Mouse (Mus musculus) G1E (cell line): ENCODE measurements at regions not wholly inside any gene's neighbourhood (a gene's known extent, or its start where the extent isn't known, plus 50 kb on each side); places are given as distances from the start of the nearest gene placed in this dataset.

ENCODE experiments used
- ATAC-seq: 2 replicates; pipeline ENCODE4 v1.8.0; 2016; ENCODE audit warnings: mild to moderate bottlenecking; ENCODE audit not compliant: insufficient number of reproducible peaks, poor library complexity, low FRiP score, severe bottlenecking; ENCODE audit errors: extremely low read depth
- DNase-seq: peaks from one replicate; pipeline ENCODE4 v3.0.0; 2012; ENCODE audit warnings: low spot score
- H3K27me3 ChIP-seq: 2 replicates; pipeline ENCODE4 v1.6.1; 2012; ENCODE audit warnings: mild to moderate bottlenecking, low read length, inconsistent platforms; ENCODE audit not compliant: insufficient read depth
- H3K36me3 ChIP-seq: replicated peaks from 2 replicates; pipeline ENCODE3; 2012; ENCODE audit warnings: mild to moderate bottlenecking, inconsistent platforms
- H3K4me1 ChIP-seq: 2 replicates; pipeline ENCODE4 v1.6.1; 2012; ENCODE audit warnings: low read depth, low read length, inconsistent platforms, mixed read lengths; ENCODE audit not compliant: insufficient read depth
- H3K4me3 ChIP-seq: 2 replicates; pipeline ENCODE4 v1.5.1; 2012; ENCODE audit warnings: low read depth, mild to moderate bottlenecking, inconsistent platforms, low read length, moderate library complexity, mixed read lengths
- H3K9me3 ChIP-seq: replicated peaks from 2 replicates; pipeline ENCODE4 v1.6.1; 2012; ENCODE audit warnings: inconsistent platforms
- CTCF ChIP-seq: IDR thresholded peaks from 2 replicates; pipeline ENCODE4 v1.5.1; 2012; ENCODE audit warnings: low read depth, low read length, inconsistent platforms, mixed read lengths
- GATA1 ChIP-seq: IDR thresholded peaks from 2 replicates; pipeline ENCODE4 v1.6.1; 2012; ENCODE audit warnings: borderline replicate concordance, low read length, inconsistent platforms, mixed read lengths
- GATA2 ChIP-seq: IDR thresholded peaks from 2 replicates; pipeline ENCODE4 v1.6.1; 2012; ENCODE audit warnings: low read depth, low read length, inconsistent platforms, borderline replicate concordance
- POLR2AphosphoS5 ChIP-seq: IDR thresholded peaks from 2 replicates; pipeline ENCODE4 v1.6.1; 2012; ENCODE audit warnings: low read depth, low read length, inconsistent platforms; ENCODE audit not compliant: insufficient replicate concordance
- TAL1 ChIP-seq: conservative IDR thresholded peaks from 2 replicates; pipeline ENCODE4 v1.6.1; 2012; ENCODE audit warnings: low read depth, low read length, inconsistent platforms, mixed read lengths

DNA sequence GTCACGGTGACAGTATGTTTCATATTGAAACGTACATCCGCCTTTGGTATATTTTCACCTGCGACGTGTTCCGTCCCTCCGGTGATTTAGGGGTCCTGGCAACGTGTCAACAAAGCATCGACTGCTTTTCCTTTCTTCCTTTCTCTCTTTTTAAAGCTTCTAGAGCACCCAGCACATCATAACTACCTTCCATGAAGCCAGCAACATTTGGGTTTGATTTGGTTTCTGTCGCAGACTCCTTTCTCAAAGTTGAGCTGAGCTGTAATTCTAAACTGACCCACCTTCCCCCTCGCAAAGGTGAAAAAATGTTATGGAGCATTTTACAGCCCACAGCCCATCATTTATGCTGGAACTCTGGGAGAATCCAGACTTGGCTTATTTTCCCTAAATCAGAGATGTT, 1605.4 kb upstream of the Gulo start:
- no peaks in the 10 kb centered on the region for H3K4me1 ChIP-seq
- ATAC-seq (no peak), DNase-seq (no peak)
- H3K36me3 ChIP-seq = no peaks in the 10 kb centered on the region
- peaks cover 41% of the 10 kb centered on the region for H3K9me3 ChIP-seq
- TF ChIP-seq TAL1 (no peak), CTCF (no peak), POLR2AphosphoS5 (no peak), GATA1 (no peak), GATA2 (no peak)
- H3K27me3 ChIP-seq = no peaks in the 10 kb centered on the region
- no peak overlapping the region for H3K4me3 ChIP-seq

DNA sequence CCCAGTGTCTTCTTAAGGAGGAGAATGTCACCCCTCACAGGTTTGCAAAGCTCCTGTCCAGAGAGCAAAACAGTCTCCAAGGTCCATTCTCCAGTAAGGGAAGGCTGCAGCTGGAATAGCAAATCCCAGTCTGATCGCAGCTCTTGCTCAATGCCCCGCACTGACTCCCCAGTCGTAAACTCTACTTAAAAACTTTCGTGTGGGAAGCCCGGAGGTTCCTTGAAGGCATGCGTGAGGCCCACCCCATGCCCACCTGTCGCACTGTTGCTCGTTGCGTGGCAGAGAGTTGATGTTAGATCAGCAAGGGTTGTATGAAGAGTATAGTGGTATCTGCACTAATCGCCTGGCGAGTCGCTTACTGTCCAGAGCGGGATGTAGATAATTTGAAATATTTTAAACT, 1604.7 kb upstream of the Gulo start:
- TF ChIP-seq GATA2 = no peak
- TF ChIP-seq GATA1 = no peak
- TF ChIP-seq TAL1 = no peak
- no peak for TF ChIP-seq CTCF
- no peak for TF ChIP-seq POLR2AphosphoS5
- Histone ChIP-seq H3K4me1 (no peaks in the 10 kb centered on the region), H3K36me3 (no peaks in the 10 kb centered on the region), H3K27me3 (no peaks in the 10 kb centered on the region), H3K9me3 (peaks cover 40% of the 10 kb centered on the region), H3K4me3 (no peak overlapping the region)
- ATAC-seq (no peak), DNase-seq (no peak)

DNA sequence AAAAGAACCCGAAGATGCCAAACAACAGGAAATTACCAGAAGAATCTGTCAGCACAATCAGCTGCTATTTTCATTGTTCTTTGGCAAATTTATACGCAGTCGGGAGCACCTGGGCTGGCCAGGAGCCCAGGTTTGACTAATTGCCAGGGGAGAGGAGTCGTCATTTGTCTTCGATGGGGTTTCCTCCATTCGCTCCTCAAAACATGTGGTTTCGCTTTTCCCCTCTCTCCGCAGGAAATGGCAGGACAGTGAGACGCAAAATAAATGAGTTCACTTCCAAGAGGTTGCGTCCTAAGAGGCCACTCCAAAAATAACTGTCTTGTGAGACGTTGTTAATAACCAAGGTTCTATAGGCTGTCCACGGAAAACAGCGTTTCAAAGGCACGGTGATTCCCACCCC, 1604.2 kb upstream of the Gulo start:
- H3K36me3 ChIP-seq = no peaks in the 10 kb centered on the region
- no peaks in the 10 kb centered on the region for H3K27me3 ChIP-seq
- no peak for ATAC-seq
- H3K4me1 ChIP-seq = no peaks in the 10 kb centered on the region
- no peak for TF ChIP-seq TAL1
- TF ChIP-seq POLR2AphosphoS5 = no peak
- TF ChIP-seq GATA2 = no peak
- no peak for TF ChIP-seq CTCF
- TF ChIP-seq GATA1 = no peak
- H3K4me3 ChIP-seq = no peak overlapping the region
- no peak for DNase-seq
- peaks cover 43% of the 10 kb centered on the region for H3K9me3 ChIP-seq

DNA sequence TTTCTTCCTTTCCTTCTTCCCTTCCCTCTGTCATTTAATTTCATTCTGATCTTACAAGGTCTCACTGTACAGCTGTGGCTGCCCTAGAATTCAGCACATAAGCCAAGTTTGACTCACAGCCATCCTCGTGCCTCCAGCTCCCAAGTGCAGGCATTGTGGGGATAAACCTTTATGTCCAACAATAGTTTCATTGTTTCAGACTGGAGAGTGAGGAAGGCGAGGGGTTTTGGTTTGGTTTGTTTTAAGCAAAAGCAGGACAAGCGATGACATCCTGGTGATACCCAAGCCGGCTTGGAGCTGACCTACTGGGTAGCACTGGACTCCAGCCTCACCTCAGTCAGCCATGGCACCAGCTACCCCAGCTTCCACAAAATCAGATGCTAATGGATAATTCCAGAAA, 1603.5 kb upstream of the Gulo start:
- DNase-seq (no peak), ATAC-seq (no peak)
- Histone ChIP-seq H3K4me3 (no peak overlapping the region), H3K4me1 (no peaks in the 10 kb centered on the region), H3K9me3 (peaks cover 49% of the 10 kb centered on the region), H3K27me3 (no peaks in the 10 kb centered on the region), H3K36me3 (no peaks in the 10 kb centered on the region)
- TF ChIP-seq TAL1 (no peak), CTCF (no peak), GATA1 (no peak), POLR2AphosphoS5 (no peak), GATA2 (no peak)

DNA sequence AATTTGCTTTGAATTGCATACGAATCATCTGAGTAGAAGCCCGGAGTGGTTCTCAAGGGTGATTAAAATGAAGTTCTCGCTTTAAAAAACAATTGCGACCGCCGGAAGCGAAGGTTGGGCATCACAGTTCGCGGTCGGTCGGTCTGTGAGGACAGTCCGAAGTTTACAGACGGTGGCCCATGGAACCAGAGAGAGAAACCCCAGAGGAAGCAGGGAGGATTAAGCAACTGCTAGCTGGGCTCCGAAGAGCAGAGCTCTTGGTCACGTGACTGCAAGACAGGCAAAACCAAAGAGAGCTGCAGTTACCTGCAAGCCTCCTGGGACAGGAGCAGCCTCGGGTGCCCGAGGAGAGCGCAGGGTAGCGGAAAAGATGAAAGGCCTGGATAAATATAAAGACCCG, 1599.3 kb upstream of the Gulo start:
- peaks cover 47% of the 10 kb centered on the region for H3K9me3 ChIP-seq
- H3K27me3 ChIP-seq = no peaks in the 10 kb centered on the region
- ATAC-seq (no peak), DNase-seq (no peak)
- H3K4me1 ChIP-seq = no peaks in the 10 kb centered on the region
- no peaks in the 10 kb centered on the region for H3K36me3 ChIP-seq
- TF ChIP-seq CTCF (no peak), POLR2AphosphoS5 (no peak), TAL1 (no peak), GATA2 (no peak), GATA1 (no peak)
- no peak overlapping the region; the same call in 1 of the 2 replicates for H3K4me3 ChIP-seq

DNA sequence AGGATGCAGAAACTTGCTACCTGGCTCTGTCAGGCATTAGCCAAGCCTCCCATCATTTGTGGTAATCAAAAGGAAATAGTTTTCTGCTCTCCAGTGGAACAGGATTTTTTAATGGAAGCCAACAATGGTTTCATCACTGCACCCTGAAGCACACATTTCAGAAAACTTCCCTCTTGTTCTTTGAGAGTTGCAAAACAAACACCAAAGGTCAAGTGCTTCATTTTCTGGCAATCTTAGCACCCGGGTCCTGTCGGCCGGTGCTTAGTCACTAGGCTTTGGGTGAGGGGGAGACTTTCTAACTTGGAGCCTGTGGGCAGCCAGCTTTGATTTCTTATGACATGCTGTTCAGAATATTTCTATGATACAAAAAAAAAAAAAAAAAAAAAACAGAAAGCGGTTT, 1594.0 kb upstream of the Gulo start:
- no peaks in the 10 kb centered on the region for H3K4me1 ChIP-seq
- no peaks in the 10 kb centered on the region for H3K36me3 ChIP-seq
- no peak for ATAC-seq
- DNase-seq = no peak
- H3K4me3 ChIP-seq = no peak overlapping the region
- H3K27me3 ChIP-seq = no peaks in the 10 kb centered on the region
- no peak for TF ChIP-seq GATA2
- no peak for TF ChIP-seq GATA1
- TF ChIP-seq TAL1 = no peak
- H3K9me3 ChIP-seq = peaks cover 45% of the 10 kb centered on the region

DNA sequence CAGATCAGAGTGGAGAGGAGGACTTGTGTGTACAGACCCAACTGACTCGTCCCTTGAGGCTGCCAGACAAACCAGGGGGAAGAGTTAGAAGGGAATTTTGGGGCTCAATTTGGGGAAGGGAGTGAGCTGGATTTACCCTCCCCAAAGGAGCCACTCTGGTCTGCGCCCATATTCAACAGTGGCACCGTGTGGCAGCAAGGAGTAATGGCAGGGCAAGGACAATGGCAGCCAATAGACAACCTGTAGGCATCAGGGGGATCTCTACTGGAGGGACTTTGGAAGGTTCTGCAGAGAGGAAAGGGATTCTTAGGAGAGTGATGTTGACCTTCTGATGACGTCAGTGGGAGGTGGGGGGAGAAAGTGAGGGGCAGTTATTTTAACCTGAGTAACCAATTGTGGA, 1590.7 kb upstream of the Gulo start:
- peaks cover 36% of the 10 kb centered on the region for H3K9me3 ChIP-seq
- no peaks in the 10 kb centered on the region for H3K36me3 ChIP-seq
- ATAC-seq (no peak), DNase-seq (no peak)
- no peaks in the 10 kb centered on the region for H3K4me1 ChIP-seq
- TF ChIP-seq GATA2 (no peak), POLR2AphosphoS5 (no peak), TAL1 (no peak), CTCF (no peak), GATA1 (no peak)
- no peaks in the 10 kb centered on the region for H3K27me3 ChIP-seq
- H3K4me3 ChIP-seq = no peak overlapping the region
